Mouse (Mus musculus): ENCODE measurements around the gene Ndufb6. TPM values are rescaled to one million over a fixed set of nuclear protein-coding genes. Genes with fewer than 3 reads are reported as not detected.

Gene Ndufb6
- polyA plus RNA-seq, 1 experiment from 2014 or later, result 361 TPM

DNA sequence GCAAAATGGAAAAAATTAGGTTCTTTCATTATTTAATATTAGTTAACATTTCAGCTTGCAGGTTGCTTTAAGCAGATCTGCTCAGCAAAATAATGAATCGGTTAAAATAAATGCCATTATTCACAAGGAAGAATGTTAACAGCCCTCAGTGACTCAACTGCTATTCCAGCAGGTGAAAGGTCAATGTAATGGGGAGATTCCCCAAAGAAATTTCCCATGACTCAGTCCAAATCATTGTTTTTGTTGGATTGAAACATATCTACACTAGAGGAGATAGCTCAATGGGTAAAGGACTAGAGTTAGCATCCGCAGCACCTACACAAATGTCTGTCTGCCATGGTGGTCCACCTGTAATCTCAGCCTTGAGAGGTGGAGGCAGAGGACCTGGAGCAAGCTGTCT, 9.8 kb upstream of the Ndufb6 start:
- Histone ChIP-seq H3K4me2 (no peak overlapping the region), H3K4me3 (no peak overlapping the region), H3K9me3 (peaks cover 8% of the 10 kb centered on the region; the same call in 1 of the 2 replicates), H3K9ac (no peak overlapping the region), H3K4me1 (replicated peaks) (no peaks in the 10 kb centered on the region), H3K36me3 (no peaks in the 10 kb centered on the region), H3K27ac (replicated peaks) (no peak overlapping the region), H3K27me3 (no peaks in the 10 kb centered on the region)
- ATAC-seq (ENCODE audit: low read depth), result no peak
- WGBS, result 87% methylated on average over 2 of the region's 2 CpGs

DNA sequence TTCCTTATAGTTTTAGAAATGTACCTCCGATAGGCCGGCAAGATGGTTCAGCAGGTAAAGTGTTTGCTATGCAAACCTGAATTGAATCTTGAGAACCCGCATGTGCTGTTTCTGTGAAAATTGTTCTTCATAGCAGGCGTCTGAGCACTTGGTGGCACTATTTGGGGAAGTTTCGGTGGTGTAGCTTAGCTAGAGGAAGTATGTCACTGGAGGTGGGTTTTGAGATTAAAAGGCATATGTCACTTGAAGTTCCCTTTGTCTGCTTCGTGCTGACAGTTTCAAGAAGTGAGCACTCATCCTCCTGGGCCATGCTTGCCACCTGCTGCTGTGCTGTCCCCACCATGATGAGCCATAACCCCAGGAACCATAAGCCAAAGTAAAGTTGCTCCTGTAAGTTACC, 8.2 kb upstream of the Ndufb6 start:
- ATAC-seq (ENCODE audit: low read depth), result no peak
- H3K27ac ChIP-seq (replicated peaks), result no peak overlapping the region
- no peaks in the 10 kb centered on the region for H3K27me3 ChIP-seq
- H3K4me1 ChIP-seq (replicated peaks), result no peaks in the 10 kb centered on the region
- 0 out of 2 replicates have a peak, but pooled peaks cover 4% of the 10 kb centered on the region for H3K9me3 ChIP-seq
- no peak overlapping the region for H3K4me3 ChIP-seq
- no peaks in the 10 kb centered on the region for H3K36me3 ChIP-seq
- no peak overlapping the region for H3K9ac ChIP-seq
- no peak overlapping the region for H3K4me2 ChIP-seq
- 84% methylated on average over 6 of the region's 6 CpGs for WGBS

- H3K4me2 ChIP-seq, result no peak overlapping the region
- H3K36me3 ChIP-seq, result no peaks in the 10 kb centered on the region
- no peak overlapping the region for H3K27ac ChIP-seq (replicated peaks)
- no peak overlapping the region for H3K9ac ChIP-seq
- 0 out of 2 replicates have a peak, but pooled peaks cover 2% of the 10 kb centered on the region for H3K9me3 ChIP-seq
- no peaks in the 10 kb centered on the region for H3K27me3 ChIP-seq
- WGBS, result 24% methylated on average over 4 of the region's 4 CpGs
- no peaks in the 10 kb centered on the region for H3K4me1 ChIP-seq (replicated peaks)
- H3K4me3 ChIP-seq, result no peak overlapping the region
- ATAC-seq (ENCODE audit: low read depth), result no peak
Observed at GRCm38 (mm10) chr4:40285582-40285981, 6.4 kb upstream of the Ndufb6 start.

DNA sequence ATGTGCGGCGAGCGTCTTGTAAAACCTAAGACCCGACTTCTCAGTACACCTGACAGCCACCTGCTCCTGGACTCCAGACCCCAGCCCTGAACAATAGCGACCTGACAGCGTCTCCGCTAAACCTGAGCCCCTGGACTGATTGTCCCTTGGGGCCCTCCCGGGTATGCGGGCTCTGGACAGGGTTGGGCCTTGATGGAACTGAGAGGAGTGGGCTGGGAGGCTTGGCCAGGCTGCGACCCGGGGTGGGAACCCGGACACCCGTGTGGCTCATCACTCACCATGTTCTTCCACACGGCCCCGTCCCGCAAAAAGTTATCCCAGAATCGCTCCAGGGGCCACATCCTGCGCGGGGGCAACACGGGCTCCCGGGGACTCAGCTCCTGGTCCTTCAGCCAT, 343 bp downstream of the Ndufb6 start:
- H3K27me3 ChIP-seq, result no peaks in the 10 kb centered on the region
- peak; percentile 83 for ATAC-seq (ENCODE audit: low read depth)
- no peaks in the 10 kb centered on the region for H3K9me3 ChIP-seq
- H3K9ac ChIP-seq, result peak overlapping the region; percentile 93
- peaks cover 14% of the 10 kb centered on the region for H3K4me1 ChIP-seq (replicated peaks)
- under 1% methylated on average over 21 of the region's 21 CpGs for WGBS
- peak overlapping the region; percentile 64 for H3K27ac ChIP-seq (replicated peaks)
- peak overlapping the region; percentile 87 for H3K4me2 ChIP-seq
- H3K4me3 ChIP-seq, result peak overlapping the region; percentile 87
- peaks cover 27% of the 10 kb centered on the region for H3K36me3 ChIP-seq

- peaks cover 40% of the 10 kb centered on the region for H3K36me3 ChIP-seq
- peak within 1 kb of the TSS; percentile 74 for H3K4me3 ChIP-seq
- H3K27ac ChIP-seq (replicated peaks), result peak within 1 kb of the TSS; percentile 97
- WGBS, result under 1% methylated on average over 38 of the region's 38 CpGs
- ATAC-seq (ENCODE audit: low read depth), result peak; percentile 95
- H3K9ac ChIP-seq, result peak within 1 kb of the TSS; percentile 86
- H3K4me2 ChIP-seq, result peak within 1 kb of the TSS; percentile 96
- H3K9me3 ChIP-seq, result no peaks in the 10 kb centered on the region
- peaks cover 38% of the 10 kb centered on the region for H3K4me1 ChIP-seq (replicated peaks)
- H3K27me3 ChIP-seq, result no peaks in the 10 kb centered on the region
Observed at GRCm38 (mm10) chr4:40269430-40270032, 9.7 kb downstream of the Ndufb6 start, which contains the start of the genes Smim27 and Topors. Gene Smim27, plus strand, starts transcription at chr4:40269579. Gene Topors, minus strand, starts transcription at chr4:40269850.

GRCm38 (mm10) chr4:40268835-40269234, 10.4 kb downstream of the Ndufb6 start:
- peak; percentile 16 for ATAC-seq (ENCODE audit: low read depth)
- H3K4me3 ChIP-seq, result peak overlapping the region; percentile 74
- WGBS, result 0% methylated on average over 16 of the region's 16 CpGs
- H3K4me1 ChIP-seq (replicated peaks), result peaks cover 38% of the 10 kb centered on the region
- peak overlapping the region; percentile 96 for H3K4me2 ChIP-seq
- H3K27ac ChIP-seq (replicated peaks), result peak overlapping the region; percentile 97
- H3K36me3 ChIP-seq, result peaks cover 35% of the 10 kb centered on the region; the same call in 1 of the 2 replicates
- no peaks in the 10 kb centered on the region for H3K27me3 ChIP-seq
- H3K9me3 ChIP-seq, result no peaks in the 10 kb centered on the region
- peak overlapping the region; percentile 86 for H3K9ac ChIP-seq

GRCm38 (mm10) chr4:40268204-40268813, 10.9 kb downstream of the Ndufb6 start:
- under 1% methylated on average over 49 of the region's 50 CpGs for WGBS
- no peaks in the 10 kb centered on the region for H3K9me3 ChIP-seq

DNA sequence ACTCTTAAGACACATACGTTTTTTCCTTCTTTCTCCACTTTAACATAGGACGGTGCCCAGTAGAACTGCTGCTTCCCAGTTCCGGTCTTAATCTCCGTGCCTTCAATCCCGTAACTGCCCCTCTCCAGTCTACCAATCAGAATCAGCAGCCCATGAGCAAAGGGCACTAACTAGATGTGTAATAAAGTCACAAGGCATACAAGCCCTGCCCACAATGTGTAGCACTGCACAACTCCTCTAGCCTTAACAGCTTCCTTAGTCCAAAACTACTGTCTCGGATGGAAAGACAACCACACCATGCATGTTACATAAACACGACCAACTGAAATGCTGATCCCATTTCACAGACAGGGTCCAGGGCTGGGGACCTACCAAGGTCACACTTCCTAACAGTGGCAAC, 11.5 kb downstream of the Ndufb6 start:
- WGBS, result 72% methylated on average over 7 of the region's 7 CpGs
- Histone ChIP-seq H3K9me3 (no peaks in the 10 kb centered on the region), H3K4me1 (replicated peaks) (peaks cover 38% of the 10 kb centered on the region), H3K9ac (peak overlapping the region; percentile 86), H3K27me3 (no peaks in the 10 kb centered on the region), H3K36me3 (peaks cover 30% of the 10 kb centered on the region), H3K4me3 (peak overlapping the region; percentile 74), H3K4me2 (peak overlapping the region; percentile 96), H3K27ac (replicated peaks) (peak overlapping the region; percentile 82)
- no peak for ATAC-seq (ENCODE audit: low read depth)

More at GRCm38 (mm10) chr4:40268204-40268813, 10.9 kb downstream of the Ndufb6 start:
- peaks cover 34% of the 10 kb centered on the region; the same call in 1 of the 2 replicates for H3K36me3 ChIP-seq
- H3K27ac ChIP-seq (replicated peaks), result peak overlapping the region; percentile 97
- peak overlapping the region; percentile 74 for H3K4me3 ChIP-seq
- H3K4me1 ChIP-seq (replicated peaks), result peaks cover 38% of the 10 kb centered on the region
- H3K27me3 ChIP-seq, result no peaks in the 10 kb centered on the region
- H3K4me2 ChIP-seq, result peak overlapping the region; percentile 96
- H3K9ac ChIP-seq, result peak overlapping the region; percentile 86
- peak; percentile 81 for ATAC-seq (ENCODE audit: low read depth)

DNA sequence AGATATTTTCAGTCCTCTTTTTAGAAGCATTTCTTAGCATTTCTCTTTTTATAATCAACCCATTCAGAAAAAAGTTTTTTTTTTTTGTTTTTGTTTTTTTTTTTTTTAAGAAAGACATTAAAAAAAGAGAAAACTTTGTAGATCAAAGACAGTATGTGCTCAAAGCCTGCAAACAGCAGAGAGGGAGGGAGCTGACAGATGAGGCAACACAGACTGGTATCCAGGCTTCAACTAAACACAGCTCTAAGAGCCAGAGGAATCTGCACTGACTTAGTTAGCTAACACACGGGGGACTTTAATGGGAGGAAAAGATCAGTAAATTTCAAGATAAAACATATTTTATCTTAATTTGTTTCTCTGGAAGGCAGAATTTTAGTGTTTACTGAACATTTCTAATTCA, 14.9 kb downstream of the Ndufb6 start:
- Histone ChIP-seq H3K4me2 (no peak overlapping the region), H3K9me3 (no peaks in the 10 kb centered on the region), H3K36me3 (peaks cover 54% of the 10 kb centered on the region), H3K9ac (no peak overlapping the region), H3K4me3 (no peak overlapping the region), H3K4me1 (replicated peaks) (peaks cover 32% of the 10 kb centered on the region), H3K27ac (replicated peaks) (no peak overlapping the region), H3K27me3 (no peaks in the 10 kb centered on the region)
- ATAC-seq (ENCODE audit: low read depth), result no peak
- WGBS, result 95% methylated on average over 1 of the region's 1 CpGs

- ATAC-seq (ENCODE audit: low read depth), result no peak
- no peaks in the 10 kb centered on the region for H3K27me3 ChIP-seq
- no peak overlapping the region for H3K27ac ChIP-seq (replicated peaks)
- H3K4me3 ChIP-seq, result no peak overlapping the region
- no peaks in the 10 kb centered on the region for H3K9me3 ChIP-seq
- H3K9ac ChIP-seq, result no peak overlapping the region
- H3K36me3 ChIP-seq, result peaks cover 15% of the 10 kb centered on the region
- H3K4me1 ChIP-seq (replicated peaks), result no peaks in the 10 kb centered on the region
- no peak overlapping the region for H3K4me2 ChIP-seq
- 85% methylated on average over 8 of the region's 8 CpGs for WGBS
Observed at GRCm38 (mm10) chr4:40254385-40255103, 24.7 kb downstream of the Ndufb6 start.

DNA sequence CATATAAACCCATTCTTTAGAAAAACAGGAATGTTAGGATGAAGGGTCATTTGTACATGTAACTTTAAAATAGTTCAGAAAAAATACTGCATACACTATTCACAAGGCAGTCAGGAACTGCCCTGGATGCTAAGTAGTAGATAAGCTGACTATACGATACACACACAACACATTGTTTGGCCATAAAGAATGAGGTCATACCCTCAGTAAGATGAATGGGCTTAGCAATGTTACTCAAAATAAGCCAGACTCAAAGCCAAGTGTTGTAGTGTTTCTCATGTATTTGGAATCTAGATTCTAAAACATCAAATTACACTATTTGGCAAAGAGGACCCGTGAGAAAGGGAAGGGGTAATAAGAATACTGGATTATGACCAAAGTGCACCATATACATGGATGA, 25.5 kb downstream of the Ndufb6 start:
- WGBS, result 76% methylated on average over 2 of the region's 2 CpGs

DNA sequence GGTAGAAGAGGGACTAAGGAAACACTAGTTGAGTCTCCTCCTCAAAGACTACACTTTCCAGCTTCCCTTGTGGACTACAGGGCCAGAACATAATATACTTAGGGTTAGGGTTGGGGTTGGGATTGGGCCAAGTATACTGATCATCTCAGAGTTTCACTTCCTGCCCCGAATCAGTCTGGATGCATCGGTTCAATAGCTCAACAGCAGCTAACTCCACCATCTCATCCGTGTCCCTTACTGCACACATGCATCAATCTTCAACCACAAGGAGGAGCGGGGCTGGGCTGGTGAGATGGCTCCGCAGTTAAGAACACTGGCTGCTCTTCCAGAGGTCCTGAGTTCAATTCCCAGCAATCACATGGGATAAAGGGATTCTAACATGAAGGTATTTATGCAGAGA, 28.2 kb downstream of the Ndufb6 start:
- 93% methylated on average over 5 of the region's 5 CpGs for WGBS

More for the DNA sequence above, 25.5 kb downstream of the Ndufb6 start:
- no peak overlapping the region for H3K4me3 ChIP-seq
- no peaks in the 10 kb centered on the region for H3K27me3 ChIP-seq
- no peak for ATAC-seq (ENCODE audit: low read depth)
- H3K4me1 ChIP-seq (replicated peaks), result no peaks in the 10 kb centered on the region
- no peak overlapping the region for H3K27ac ChIP-seq (replicated peaks)
- H3K9me3 ChIP-seq, result no peaks in the 10 kb centered on the region
- no peak overlapping the region for H3K4me2 ChIP-seq
- H3K36me3 ChIP-seq, result peaks cover 8% of the 10 kb centered on the region
- no peak overlapping the region for H3K9ac ChIP-seq

More for the DNA sequence above, 28.2 kb downstream of the Ndufb6 start:
- H3K4me2 ChIP-seq, result no peak overlapping the region
- H3K36me3 ChIP-seq, result no peaks in the 10 kb centered on the region
- no peak overlapping the region for H3K9ac ChIP-seq
- no peak overlapping the region for H3K27ac ChIP-seq (replicated peaks)
- H3K27me3 ChIP-seq, result no peaks in the 10 kb centered on the region
- ATAC-seq (ENCODE audit: low read depth), result no peak
- H3K4me1 ChIP-seq (replicated peaks), result no peaks in the 10 kb centered on the region
- no peaks in the 10 kb centered on the region for H3K9me3 ChIP-seq
- no peak overlapping the region for H3K4me3 ChIP-seq

All from neural tube, embryonic 13.5 days (tissue).